Comparison of ENCODE assay signal across 20 mouse cellular contexts in the genomic region with DNA sequence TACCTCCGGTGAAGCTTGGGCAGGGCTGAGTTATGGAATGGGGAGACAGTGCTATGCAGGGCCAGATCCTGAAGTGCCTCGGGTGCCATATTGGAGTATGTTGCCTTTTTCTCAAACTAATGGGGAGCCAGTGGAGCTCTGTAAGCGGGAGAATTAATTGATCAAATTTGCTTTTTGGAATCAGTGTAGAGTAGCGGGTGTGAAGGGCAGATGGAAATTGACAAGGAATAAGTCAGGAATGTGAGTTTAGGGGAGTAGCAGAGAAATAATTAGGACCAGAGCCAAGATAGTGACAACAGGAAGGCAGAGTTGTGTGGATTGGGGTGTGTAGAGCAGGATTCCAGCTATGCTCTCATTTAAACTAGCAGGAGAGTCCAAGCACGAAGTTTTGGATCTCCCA.
"Had no signal": no experiment of that assay in that cellular context is flagged by ENCODE, and none has a peak within 500 bp of the region (broad histone marks: within the 10 kb centered on the region; RNA-seq: fewer than 3 reads in every experiment).

No protein-coding gene starts in this region.

- DNase-seq: lung, adult 2 months; lung, postnatal 14 days; lung, postnatal 36 days; retina, postnatal 1 day; right cerebral cortex, adult 18-20 months; right cerebral cortex, postnatal 25 days; right cerebral cortex, postnatal 4 days; spleen, adult 18-20 months; thymus, adult 18-20 months; thymus, postnatal 14 days; thymus, postnatal 36 days had no signal

- H3K9ac ChIP-seq: lung, embryonic 15.5 days; midbrain, embryonic 13.5 days; midbrain, embryonic 15.5 days; neural tube, embryonic 13.5 days; neural tube, embryonic 15.5 days had no signal

- H3K4me1 ChIP-seq: lung, embryonic 15.5 days; megakaryocyte, embryonic 14.5 days had no signal

- H3K36me3 ChIP-seq: lung, embryonic 15.5 days; midbrain, embryonic 13.5 days; midbrain, embryonic 15.5 days; neural tube, embryonic 13.5 days; neural tube, embryonic 15.5 days had no signal

- H3K4me3 ChIP-seq: lung, embryonic 15.5 days; megakaryocyte, embryonic 14.5 days; midbrain, embryonic 13.5 days; midbrain, embryonic 15.5 days; neural tube, embryonic 13.5 days; neural tube, embryonic 15.5 days had no signal

- ATAC-seq: lung, postnatal 0 days; midbrain, embryonic 13.5 days; midbrain, embryonic 15.5 days had no signal

- H3K9me3 ChIP-seq: lung, embryonic 15.5 days; midbrain, embryonic 13.5 days; midbrain, embryonic 15.5 days; neural tube, embryonic 13.5 days; neural tube, embryonic 15.5 days had no signal

- H3K27ac ChIP-seq: lung, embryonic 15.5 days; macrophage; midbrain, embryonic 13.5 days; midbrain, embryonic 15.5 days; neural tube, embryonic 13.5 days; neural tube, embryonic 15.5 days had no signal

- H3K4me2 ChIP-seq: lung, embryonic 15.5 days; midbrain, embryonic 11.5 days; midbrain, embryonic 13.5 days; midbrain, embryonic 15.5 days; neural tube, embryonic 13.5 days; neural tube, embryonic 15.5 days had no signal

- H3K27me3 ChIP-seq: lung, embryonic 15.5 days; megakaryocyte, embryonic 14.5 days; midbrain, embryonic 13.5 days; midbrain, embryonic 15.5 days; neural tube, embryonic 13.5 days; neural tube, embryonic 15.5 days had no signal
